Mouse (Mus musculus) brain, adult 2 months (tissue): Measurements from ENCODE around the gene Isoc2a.

Experiments used
- DNase-seq: peaks from one replicate; pipeline ENCODE4 v3.0.0; 2011; ENCODE audit warnings: low read depth, low spot score

Isoc2a gene

DNA sequence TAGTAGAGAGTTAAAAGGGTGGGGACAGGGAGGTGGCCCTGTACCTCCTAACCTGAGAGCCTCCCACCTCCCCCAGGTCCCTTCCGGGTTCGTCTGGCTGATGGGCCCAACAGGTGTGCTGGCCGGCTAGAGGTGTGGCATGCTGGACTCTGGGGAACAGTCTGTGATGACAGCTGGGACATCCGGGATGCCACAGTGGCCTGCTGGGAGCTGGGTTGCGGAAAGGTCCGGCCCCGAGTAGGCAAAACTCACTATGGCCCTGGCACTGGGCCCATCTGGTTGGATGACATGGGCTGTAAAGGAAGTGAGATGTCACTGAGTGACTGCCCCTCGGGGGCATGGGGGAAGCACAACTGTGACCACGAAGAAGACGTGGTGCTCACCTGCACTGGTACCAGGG, 59.9 kb downstream of the Isoc2a start:
- no peak for DNase-seq

DNA sequence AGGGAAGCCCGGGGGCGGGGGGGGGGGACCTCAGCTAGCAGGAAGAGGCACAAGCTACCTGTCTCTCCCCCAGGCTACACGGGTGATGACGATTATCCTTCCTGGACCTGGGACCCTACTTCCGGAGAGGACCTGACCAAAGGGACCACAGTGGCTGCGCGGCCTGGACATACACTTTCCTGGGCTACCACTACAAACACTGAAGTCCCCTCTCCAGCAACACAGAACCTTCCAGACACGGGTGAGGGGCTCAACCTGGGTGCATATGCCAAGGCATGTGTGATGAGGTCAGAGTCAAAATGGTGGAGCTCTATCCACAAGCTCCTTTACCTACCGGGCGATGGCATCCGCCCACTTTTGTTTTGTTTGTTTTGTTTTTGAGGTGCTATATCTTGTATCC, 60.4 kb downstream of the Isoc2a start:
- no peak for DNase-seq

DNA sequence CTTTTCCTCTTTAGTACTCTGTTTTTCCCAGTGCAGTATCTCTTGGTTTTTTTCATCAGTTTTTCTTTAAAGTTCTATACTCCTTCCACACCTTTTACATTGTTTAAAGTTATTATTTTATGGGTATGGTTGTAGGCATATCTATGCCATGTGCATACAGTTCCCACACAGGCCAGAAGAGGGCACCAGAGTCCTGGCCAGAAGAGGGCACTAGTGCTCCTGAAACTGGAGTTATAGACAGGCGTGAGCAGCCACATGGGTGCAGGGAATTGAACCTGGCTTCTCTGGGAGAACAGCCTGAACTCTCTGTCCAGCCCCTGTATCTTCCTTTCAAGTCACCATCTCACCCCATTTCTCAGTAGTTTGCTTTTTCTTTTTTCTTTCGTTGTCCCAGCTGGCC, 61.5 kb downstream of the Isoc2a start:
- peak; percentile 72 for DNase-seq

DNA sequence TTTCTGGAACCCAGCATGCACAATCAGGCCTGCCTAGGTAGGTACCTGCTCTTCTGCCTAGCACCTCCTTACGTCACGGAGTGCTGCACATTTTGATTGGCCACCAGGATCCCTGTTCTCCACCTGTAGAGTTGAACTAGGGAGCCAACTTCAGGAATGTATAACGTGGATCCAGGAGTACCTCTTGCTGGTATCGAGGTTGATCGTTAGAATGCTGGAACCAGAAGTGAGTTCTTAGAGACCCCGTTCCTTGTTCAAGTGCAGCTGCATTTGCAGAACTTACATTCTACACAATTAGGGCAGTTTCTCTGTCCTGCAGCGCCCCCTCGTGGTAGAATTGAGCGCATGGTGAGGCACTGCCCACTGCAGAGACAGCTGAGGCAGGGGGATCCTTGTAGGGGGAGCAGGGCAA, 63.1 kb downstream of the Isoc2a start:
- DNase-seq = peak; percentile 86

DNA sequence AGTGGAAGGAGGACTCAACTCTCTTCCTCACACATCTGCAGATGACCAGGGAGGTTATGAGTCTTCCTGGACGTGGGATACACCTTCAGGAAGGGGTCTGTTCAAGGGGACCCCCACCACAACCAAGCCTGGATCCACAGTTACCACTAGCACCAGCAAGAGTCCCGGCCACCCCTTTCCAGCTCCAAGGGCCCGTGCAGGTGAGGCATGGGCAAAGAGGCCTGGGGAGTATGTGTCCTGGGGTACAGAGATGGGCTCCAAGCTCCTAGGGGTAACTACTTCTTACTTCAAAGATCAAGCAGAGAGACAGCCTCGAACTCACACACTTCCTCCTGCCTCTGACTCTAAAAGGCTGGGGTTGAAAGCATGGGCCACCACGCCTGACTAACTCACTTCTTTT, 65.7 kb downstream of the Isoc2a start:
- no peak for DNase-seq

DNA sequence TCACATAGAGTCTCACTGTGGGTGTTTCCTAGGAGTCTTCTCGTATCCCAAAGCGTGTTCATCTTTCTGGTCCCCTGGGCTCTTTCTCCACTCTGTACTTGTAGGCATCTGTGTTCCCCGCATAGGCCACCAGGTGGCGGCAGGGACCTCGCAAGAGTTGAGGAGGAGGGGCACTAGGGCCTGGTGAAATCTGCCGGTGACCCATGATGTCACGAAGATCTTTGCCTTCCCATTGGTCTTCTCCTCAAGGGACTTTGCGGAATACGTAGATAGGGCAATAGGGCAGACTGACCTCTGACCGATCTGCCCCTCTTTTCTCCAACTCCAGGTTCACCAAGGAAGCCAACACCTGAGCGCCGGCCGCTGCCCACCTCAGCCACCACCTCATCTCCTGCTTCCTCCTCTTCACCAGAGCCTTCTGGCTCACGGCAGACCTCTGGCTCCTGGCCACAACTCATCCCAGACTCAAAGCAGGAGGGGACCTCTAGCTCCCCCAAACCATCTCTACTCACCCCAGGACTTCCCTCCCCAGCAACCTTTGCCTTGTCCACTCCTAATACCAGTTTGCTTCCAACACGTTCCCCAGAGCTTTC, 66.4 kb downstream of the Isoc2a start:
- DNase-seq = peak; percentile 99
